Mouse (Mus musculus) liver, adult 2 months (tissue): Measurements from ENCODE around the gene Atp6v1fnb. TPM values are rescaled to one million over a fixed set of nuclear protein-coding genes. Genes with fewer than 3 reads are reported as not detected.

Experiments used
- DNase-seq: peaks from one replicate; pipeline ENCODE4 v3.0.0-alpha.2; 2011; ENCODE audit warnings: low read depth, low spot score; ENCODE audit errors: extremely low read depth
- H3K27ac ChIP-seq: fragments of 200-500 bp; replicated peaks from 2 replicates; pipeline ENCODE4 v1.5.1; 2012; ENCODE audit warnings: low read depth, mild to moderate bottlenecking, control low read depth, inconsistent platforms, low read length; ENCODE audit not compliant: insufficient read depth
- H3K27me3 ChIP-seq: fragments of 200-500 bp; 2 replicates; pipeline ENCODE4 v1.6.1; 2012; ENCODE audit warnings: mild to moderate bottlenecking, moderate library complexity, low read length, inconsistent platforms; ENCODE audit not compliant: control insufficient read depth, insufficient read depth
- H3K36me3 ChIP-seq: fragments of 200-500 bp; 2 replicates; pipeline ENCODE4 v1.6.1; 2012; ENCODE audit warnings: low read length, inconsistent platforms; ENCODE audit not compliant: control insufficient read depth, insufficient read depth
- H3K4me1 ChIP-seq: fragments of 200-500 bp; 2 replicates; pipeline ENCODE4 v1.6.1; 2011; ENCODE audit warnings: low read length; ENCODE audit not compliant: control insufficient read depth, insufficient read depth
- H3K4me3 ChIP-seq: fragments of 200-500 bp; 2 replicates; pipeline ENCODE4 v1.5.1; 2011; ENCODE audit warnings: low read depth, mild to moderate bottlenecking, control low read depth, low read length, moderate library complexity; ENCODE audit not compliant: insufficient read depth
- H3K79me2 ChIP-seq: fragments of 200-500 bp; 2 replicates; pipeline ENCODE4 v1.6.1; 2012; ENCODE audit warnings: inconsistent platforms, mild to moderate bottlenecking, low read length, moderate library complexity; ENCODE audit not compliant: control insufficient read depth, insufficient read depth
- H3K9ac ChIP-seq: fragments of 200-500 bp; 2 replicates; pipeline ENCODE4 v1.6.1; 2012; ENCODE audit warnings: low read depth, mild to moderate bottlenecking, control low read depth, inconsistent platforms, low read length
- CTCF ChIP-seq: fragments of 200-500 bp; IDR thresholded peaks from 2 replicates; pipeline ENCODE4 v1.5.1; 2011; ENCODE audit warnings: low read depth, low read length, control low read depth
- POLR2A ChIP-seq: fragments of 200-500 bp; IDR thresholded peaks from 2 replicates; pipeline ENCODE4 v1.6.1; 2011; ENCODE audit warnings: low read length, control low read depth; ENCODE audit not compliant: insufficient read depth; ENCODE audit errors: extremely low read depth
- WGBS: fragments of 180-500 bp; shearing (Covaris S2); methylation state at CpG from one replicate; pipeline ENCODE4 v1.1.7; 2018; 5-methylcytosine and 5-hydroxymethylcytosine counted together
- polyA plus RNA-seq: library from polyadenylated mRNA; depleted of rRNA; stranded (reverse); fragments of >200 nt; gene quantifications from 2 replicates; pipeline ENCODE4 v1.2.3, GENCODE M21; 2012
- total RNA-seq: library from RNA; depleted of rRNA; stranded (reverse); fragments of >200 nt; gene quantifications from 2 replicates; pipeline ENCODE4 v1.2.3, GENCODE M21; 2014

Gene Atp6v1fnb
- total and polyA plus RNA-seq, 2 experiments: not detected

GRCm38 (mm10) chr6:29432156-29432555, 39.1 kb upstream of the Atp6v1fnb start:
- WGBS: 61% methylated on average over 3 of the region's 3 CpGs
- Histone ChIP-seq H3K36me3 (no peaks in the 10 kb centered on the region), H3K4me3 (no peak overlapping the region), H3K4me1 (no peaks in the 10 kb centered on the region; the same call in 1 of the 2 replicates), H3K79me2 (no peaks in the 10 kb centered on the region), H3K27me3 (peaks cover 14% of the 10 kb centered on the region), H3K9ac (no peak overlapping the region), H3K27ac (no peak overlapping the region)
- TF ChIP-seq CTCF (no peak), POLR2A (no peak)
- no peak for DNase-seq

DNA sequence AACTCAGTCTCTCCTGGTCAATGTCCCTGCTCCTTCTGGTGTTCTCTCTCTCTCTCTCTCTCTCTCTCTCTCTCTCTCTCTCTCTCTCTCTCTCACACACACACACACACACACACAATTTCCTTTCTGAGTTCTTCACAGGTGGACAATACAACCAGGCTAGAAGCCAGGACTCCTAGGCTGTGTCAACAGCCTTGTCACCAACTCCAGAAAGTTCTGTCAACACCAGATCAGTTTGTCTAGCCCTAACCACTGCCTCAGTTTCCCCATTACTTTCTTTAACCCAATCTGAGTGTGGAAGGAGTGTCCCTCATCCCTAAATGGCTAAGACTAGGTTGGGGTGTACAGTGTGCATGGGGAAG, 38.6 kb upstream of the Atp6v1fnb start:
- TF ChIP-seq CTCF (no peak), POLR2A (no peak)
- H3K9ac ChIP-seq: no peak overlapping the region
- no peak for DNase-seq
- no peaks in the 10 kb centered on the region for H3K79me2 ChIP-seq
- H3K27me3 ChIP-seq: peaks cover 14% of the 10 kb centered on the region
- no peaks in the 10 kb centered on the region for H3K36me3 ChIP-seq
- no peak overlapping the region for H3K27ac ChIP-seq
- no peaks in the 10 kb centered on the region; the same call in 1 of the 2 replicates for H3K4me1 ChIP-seq
- H3K4me3 ChIP-seq: no peak overlapping the region; the same call in 1 of the 2 replicates

GRCm38 (mm10) chr6:29433038-29433803, 38.0 kb upstream of the Atp6v1fnb start, which contains the start of gene Flnc:
Flnc (plus strand) TSS chr6:29433256.
- whole genome bisulfite sequencing: 2% methylated on average over 65 of the region's 77 CpGs

GRCm38 (mm10) chr6:29433804-29434795, 37.1 kb upstream of the Atp6v1fnb start:
- DNase-seq: no peak
- Histone ChIP-seq H3K9ac (no peak overlapping the region), H3K79me2 (no peaks in the 10 kb centered on the region), H3K36me3 (no peaks in the 10 kb centered on the region), H3K27ac (no peak overlapping the region), H3K4me1 (no peaks in the 10 kb centered on the region; the same call in 1 of the 2 replicates), H3K27me3 (peaks cover 14% of the 10 kb centered on the region), H3K4me3 (peak overlapping the region; percentile 29; the same call in 1 of the 2 replicates)
- 10% methylated on average over 27 of the region's 27 CpGs for WGBS
- TF ChIP-seq POLR2A (no peak), CTCF (no peak)

More at GRCm38 (mm10) chr6:29433038-29433803, 38.0 kb upstream of the Atp6v1fnb start, which contains the start of gene Flnc:
- Histone ChIP-seq H3K9ac (no peak within 1 kb of the TSS), H3K4me1 (no peaks in the 10 kb centered on the region; the same call in 1 of the 2 replicates), H3K79me2 (no peaks in the 10 kb centered on the region), H3K27me3 (peaks cover 14% of the 10 kb centered on the region), H3K4me3 (peak within 1 kb of the TSS; percentile 29; the same call in 1 of the 2 replicates), H3K27ac (no peak within 1 kb of the TSS), H3K36me3 (no peaks in the 10 kb centered on the region)
- no peak for DNase-seq
- TF ChIP-seq CTCF (no peak), POLR2A (no peak)

DNA sequence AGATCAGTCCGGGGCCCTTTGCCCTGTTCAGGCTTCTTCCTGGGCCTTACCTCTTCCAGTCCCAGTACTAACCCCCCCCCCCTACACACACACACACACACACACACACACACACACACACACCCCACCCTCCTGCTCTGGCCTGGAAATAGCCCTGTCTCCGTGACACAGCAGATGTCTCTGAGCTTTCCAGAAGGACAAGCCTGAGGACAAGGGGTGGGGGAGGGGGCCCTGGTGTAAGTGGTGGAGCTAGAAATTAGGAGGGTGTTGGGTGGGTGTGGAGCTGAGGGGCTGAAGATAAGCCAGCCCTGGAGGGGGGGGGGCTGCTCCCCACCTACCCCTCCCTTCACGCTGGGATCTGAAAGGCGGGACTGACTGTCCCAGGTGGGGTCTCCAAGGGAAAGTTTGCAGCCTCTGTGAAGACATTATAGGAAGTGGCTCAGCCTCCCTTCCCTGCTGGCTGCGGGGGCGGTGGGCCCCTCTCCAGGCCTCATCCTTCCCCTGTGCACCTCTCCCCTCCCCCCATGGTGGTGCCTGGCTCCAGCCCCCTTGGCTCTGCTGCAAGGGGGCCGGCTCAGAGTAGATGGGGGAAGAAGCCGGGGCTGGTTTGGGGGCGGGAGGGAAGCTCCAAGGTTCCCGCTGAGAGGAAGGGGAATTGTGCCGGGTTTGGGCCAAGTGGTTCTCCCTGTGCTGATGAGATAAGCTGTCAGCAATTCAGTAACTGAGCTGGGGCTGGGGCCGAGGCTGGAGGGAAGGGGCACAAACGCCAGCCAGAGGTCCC, 36.1 kb upstream of the Atp6v1fnb start:
- Histone ChIP-seq H3K9ac (no peak overlapping the region), H3K27me3 (peaks cover 14% of the 10 kb centered on the region), H3K4me1 (no peaks in the 10 kb centered on the region; the same call in 1 of the 2 replicates), H3K36me3 (no peaks in the 10 kb centered on the region), H3K79me2 (no peaks in the 10 kb centered on the region), H3K27ac (no peak overlapping the region), H3K4me3 (no peak overlapping the region)
- WGBS: 30% methylated on average over 13 of the region's 13 CpGs
- no peak for DNase-seq
- TF ChIP-seq CTCF (no peak), POLR2A (no peak)
